Mouse (Mus musculus): Measurements from ENCODE around the gene Sh3bp5. TPM values are rescaled to one million over a fixed set of nuclear protein-coding genes. Genes with fewer than 3 reads are reported as not detected.

The Sh3bp5 gene
- polyA plus RNA-seq, 1 experiment from 2014 or later: 26.7 TPM

DNA sequence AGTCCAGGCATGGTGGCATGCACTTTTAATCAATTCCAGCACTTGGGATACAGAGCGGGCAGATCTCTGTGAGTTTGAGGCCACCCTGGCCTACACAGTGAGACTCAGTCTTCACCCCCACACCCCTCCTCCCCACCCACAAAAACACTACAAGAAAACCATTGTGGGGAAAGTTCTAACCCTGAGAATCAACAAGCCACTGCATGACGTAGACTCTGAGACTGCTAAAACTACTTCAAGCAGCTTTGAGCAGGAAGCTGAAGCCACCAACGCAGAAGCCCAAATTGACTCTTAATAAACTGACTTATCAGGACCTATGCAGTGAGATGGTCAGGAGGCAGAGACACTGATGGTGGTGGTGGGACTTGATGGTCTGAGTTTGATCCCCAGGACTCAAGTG lies 36.6 kb downstream of the Sh3bp5 start:
- Histone ChIP-seq H3K4me1 (peaks cover 78% of the 10 kb centered on the region), H3K4me2 (no peak overlapping the region), H3K36me3 (peaks cover 6% of the 10 kb centered on the region; the same call in 1 of the 2 replicates), H3K9me3 (peaks cover 5% of the 10 kb centered on the region; the same call in 1 of the 2 replicates), H3K4me3 (no peak overlapping the region), H3K9ac (no peak overlapping the region), H3K27ac (replicated peaks) (no peak overlapping the region), H3K27me3 (replicated peaks) (0 out of 2 replicates have a peak, but pooled peaks cover 4% of the 10 kb centered on the region)
- 90% methylated on average over 3 of the region's 3 CpGs for WGBS
- no peak for ATAC-seq (ENCODE audit: extremely low read depth, insufficient number of reproducible peaks, low FRiP score, low TSS enrichment)

- peaks cover 6% of the 10 kb centered on the region; the same call in 1 of the 2 replicates for H3K36me3 ChIP-seq
- H3K4me3 ChIP-seq: no peak overlapping the region
- 0 out of 2 replicates have a peak, but pooled peaks cover 4% of the 10 kb centered on the region for H3K27me3 ChIP-seq (replicated peaks)
- H3K4me1 ChIP-seq: peaks cover 78% of the 10 kb centered on the region
- ATAC-seq (ENCODE audit: extremely low read depth, insufficient number of reproducible peaks, low FRiP score, low TSS enrichment): no peak
- H3K27ac ChIP-seq (replicated peaks): no peak overlapping the region; the same call in 1 of the 2 replicates
- peaks cover 5% of the 10 kb centered on the region; the same call in 1 of the 2 replicates for H3K9me3 ChIP-seq
- H3K9ac ChIP-seq: no peak overlapping the region
- 92% methylated on average over 11 of the region's 11 CpGs for whole genome bisulfite sequencing
- no peak overlapping the region for H3K4me2 ChIP-seq
These were observed 37.1 kb downstream of the Sh3bp5 start for GRCm38 (mm10) chr14:31398819-31399218.

DNA sequence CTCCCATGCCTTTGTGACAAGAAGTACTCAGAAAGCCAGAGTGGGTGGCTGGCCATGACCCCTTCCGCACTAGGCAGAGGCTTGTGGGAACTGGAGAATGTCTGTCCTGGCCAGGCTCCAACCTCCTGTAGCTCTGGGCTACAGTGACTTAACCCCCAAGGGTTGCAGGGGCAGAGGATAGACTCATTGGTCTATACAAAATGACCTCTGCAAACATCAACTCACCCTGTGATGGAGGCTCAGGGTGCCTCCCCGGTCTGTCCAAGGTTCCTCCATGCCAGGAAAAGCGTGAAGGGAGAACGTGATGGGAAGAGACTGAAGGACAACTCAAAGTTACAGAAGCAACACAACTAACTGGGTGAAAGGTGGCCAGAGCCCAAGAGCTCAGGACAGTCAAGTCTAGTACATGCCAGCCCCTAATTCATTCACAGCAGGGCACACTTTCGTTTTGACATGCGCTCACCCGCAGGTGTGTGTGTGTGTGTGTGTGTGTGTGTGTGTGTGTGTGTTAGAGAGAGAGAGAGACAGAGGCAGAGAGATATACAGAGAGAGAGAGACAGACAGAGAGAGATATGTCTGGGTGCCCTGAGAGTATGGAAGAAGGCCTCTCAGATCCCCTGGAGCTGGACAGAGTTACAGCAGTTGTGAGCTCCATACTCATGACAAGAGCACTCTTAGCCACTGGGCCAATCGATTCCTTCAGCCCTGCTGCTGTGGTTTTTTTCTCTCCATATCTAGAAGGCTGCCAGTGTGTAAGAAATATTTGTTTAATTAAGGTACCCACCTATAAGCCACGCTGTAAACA lies 37.9 kb downstream of the Sh3bp5 start:
- Histone ChIP-seq H3K4me3 (no peak overlapping the region), H3K36me3 (peaks cover 6% of the 10 kb centered on the region; the same call in 1 of the 2 replicates), H3K27ac (replicated peaks) (peak overlapping the region; percentile 70), H3K9ac (peak overlapping the region; percentile 8), H3K4me1 (peaks cover 78% of the 10 kb centered on the region), H3K4me2 (no peak overlapping the region), H3K9me3 (peaks cover 5% of the 10 kb centered on the region; the same call in 1 of the 2 replicates), H3K27me3 (replicated peaks) (0 out of 2 replicates have a peak, but pooled peaks cover 4% of the 10 kb centered on the region)
- 74% methylated on average over 9 of the region's 9 CpGs for WGBS
- ATAC-seq (ENCODE audit: extremely low read depth, insufficient number of reproducible peaks, low FRiP score, low TSS enrichment): no peak

DNA sequence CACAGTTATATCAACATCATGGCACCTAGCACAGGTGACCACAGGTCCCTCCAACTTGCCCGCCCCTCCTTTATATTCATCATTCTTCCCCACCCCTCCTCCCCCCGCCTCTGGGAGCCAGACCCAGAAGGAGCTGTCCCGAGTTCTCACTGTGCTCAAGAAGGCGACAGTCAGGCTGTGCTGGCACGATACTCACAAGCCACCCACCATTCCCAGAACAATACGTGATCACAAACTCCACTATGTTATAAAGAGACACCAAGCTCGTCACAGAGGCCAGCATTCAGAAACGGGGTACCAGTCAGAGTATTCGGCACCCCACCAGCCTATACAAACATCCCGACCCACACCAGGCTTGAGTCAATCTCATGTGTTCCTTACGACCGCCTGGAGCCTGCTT lies 38.5 kb downstream of the Sh3bp5 start:
- Histone ChIP-seq H3K4me1 (peaks cover 78% of the 10 kb centered on the region), H3K4me2 (no peak overlapping the region), H3K27me3 (replicated peaks) (0 out of 2 replicates have a peak, but pooled peaks cover 4% of the 10 kb centered on the region), H3K4me3 (no peak overlapping the region), H3K9me3 (peaks cover 5% of the 10 kb centered on the region; the same call in 1 of the 2 replicates), H3K36me3 (peaks cover 6% of the 10 kb centered on the region; the same call in 1 of the 2 replicates), H3K27ac (replicated peaks) (peak overlapping the region; percentile 70), H3K9ac (0 out of 2 replicates have a peak overlapping the region, but pooled peaks have one; percentile 8)
- ATAC-seq (ENCODE audit: extremely low read depth, insufficient number of reproducible peaks, low FRiP score, low TSS enrichment): no peak
- WGBS: 69% methylated on average over 12 of the region's 12 CpGs

GRCm38 (mm10) chr14:31396428-31396827 lies 39.5 kb downstream of the Sh3bp5 start:
- no peak for ATAC-seq (ENCODE audit: extremely low read depth, insufficient number of reproducible peaks, low FRiP score, low TSS enrichment)
- Histone ChIP-seq H3K9me3 (peaks cover 5% of the 10 kb centered on the region; the same call in 1 of the 2 replicates), H3K4me2 (no peak overlapping the region), H3K4me1 (peaks cover 75% of the 10 kb centered on the region), H3K27me3 (replicated peaks) (peaks cover 9% of the 10 kb centered on the region; the same call in 1 of the 2 replicates), H3K27ac (replicated peaks) (no peak overlapping the region), H3K36me3 (peaks cover 6% of the 10 kb centered on the region; the same call in 1 of the 2 replicates), H3K4me3 (no peak overlapping the region), H3K9ac (no peak overlapping the region)
- WGBS: 87% methylated on average over 2 of the region's 2 CpGs

- no peak overlapping the region for H3K9ac ChIP-seq
- peaks cover 15% of the 10 kb centered on the region; the same call in 1 of the 2 replicates for H3K27me3 ChIP-seq (replicated peaks)
- peaks cover 6% of the 10 kb centered on the region; the same call in 1 of the 2 replicates for H3K36me3 ChIP-seq
- H3K4me2 ChIP-seq: no peak overlapping the region
- H3K27ac ChIP-seq (replicated peaks): 0 out of 2 replicates have a peak overlapping the region, but pooled peaks have one; percentile 70
- H3K4me3 ChIP-seq: no peak overlapping the region
- peaks cover 68% of the 10 kb centered on the region for H3K4me1 ChIP-seq
- peaks cover 5% of the 10 kb centered on the region; the same call in 1 of the 2 replicates for H3K9me3 ChIP-seq
- no peak for ATAC-seq (ENCODE audit: extremely low read depth, insufficient number of reproducible peaks, low FRiP score, low TSS enrichment)
- 86% methylated on average over 7 of the region's 7 CpGs for WGBS
These were observed 40.2 kb downstream of the Sh3bp5 start for GRCm38 (mm10) chr14:31395629-31396199.

- H3K4me2 ChIP-seq: peak overlapping the region; percentile 20
- H3K27ac ChIP-seq (replicated peaks): peak overlapping the region; percentile 70
- no peak for ATAC-seq (ENCODE audit: extremely low read depth, insufficient number of reproducible peaks, low FRiP score, low TSS enrichment)
- H3K9ac ChIP-seq: 0 out of 2 replicates have a peak overlapping the region, but pooled peaks have one; percentile 20
- H3K27me3 ChIP-seq (replicated peaks): peaks cover 21% of the 10 kb centered on the region
- peaks cover 6% of the 10 kb centered on the region; the same call in 1 of the 2 replicates for H3K36me3 ChIP-seq
- no peak overlapping the region for H3K4me3 ChIP-seq
- WGBS: 85% methylated on average over 9 of the region's 9 CpGs
- peaks cover 61% of the 10 kb centered on the region for H3K4me1 ChIP-seq
- H3K9me3 ChIP-seq: peaks cover 5% of the 10 kb centered on the region; the same call in 1 of the 2 replicates
These were observed 40.9 kb downstream of the Sh3bp5 start for GRCm38 (mm10) chr14:31394822-31395532.

DNA sequence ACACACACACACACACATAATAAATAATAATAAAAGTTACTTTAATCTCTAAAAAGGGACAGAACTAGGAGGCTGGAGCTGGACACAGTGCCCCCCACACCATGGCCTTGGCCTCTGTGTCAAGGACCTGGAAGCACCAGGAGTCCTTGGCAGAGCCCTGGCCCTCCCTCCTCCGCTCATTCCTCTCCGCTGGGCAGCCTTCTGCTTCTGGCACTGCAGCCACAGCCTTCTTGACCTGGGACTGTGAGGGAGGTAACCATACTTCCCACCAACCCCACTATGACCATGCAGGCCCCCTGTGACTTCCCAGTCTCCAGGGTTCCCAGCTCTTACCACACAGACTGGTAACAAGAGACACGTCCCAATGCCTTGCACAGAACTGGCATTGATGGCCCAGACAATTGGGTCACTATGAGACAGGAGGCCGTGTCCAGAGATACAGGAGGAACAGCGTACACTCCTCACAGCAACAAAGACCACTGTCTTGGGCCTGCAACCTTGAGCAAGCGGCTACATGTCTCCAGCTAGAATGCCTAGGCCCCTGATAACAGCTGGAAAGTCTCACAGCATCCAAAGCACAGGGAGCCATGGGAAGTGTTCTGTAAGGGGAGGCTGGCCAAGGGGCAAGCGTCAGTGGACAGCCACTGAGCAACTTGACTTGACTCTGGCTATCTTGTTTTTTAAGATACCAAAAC lies 41.8 kb downstream of the Sh3bp5 start:
- peak overlapping the region; percentile 20; the same call in 1 of the 2 replicates for H3K9ac ChIP-seq
- H3K4me2 ChIP-seq: peak overlapping the region; percentile 20
- peaks cover 5% of the 10 kb centered on the region; the same call in 1 of the 2 replicates for H3K9me3 ChIP-seq
- H3K27ac ChIP-seq (replicated peaks): peak overlapping the region; percentile 70
- no peak for ATAC-seq (ENCODE audit: extremely low read depth, insufficient number of reproducible peaks, low FRiP score, low TSS enrichment)
- peaks cover 30% of the 10 kb centered on the region for H3K27me3 ChIP-seq (replicated peaks)
- peaks cover 6% of the 10 kb centered on the region; the same call in 1 of the 2 replicates for H3K36me3 ChIP-seq
- 47% methylated on average over 7 of the region's 7 CpGs for WGBS
- H3K4me3 ChIP-seq: no peak overlapping the region
- peaks cover 65% of the 10 kb centered on the region for H3K4me1 ChIP-seq

DNA sequence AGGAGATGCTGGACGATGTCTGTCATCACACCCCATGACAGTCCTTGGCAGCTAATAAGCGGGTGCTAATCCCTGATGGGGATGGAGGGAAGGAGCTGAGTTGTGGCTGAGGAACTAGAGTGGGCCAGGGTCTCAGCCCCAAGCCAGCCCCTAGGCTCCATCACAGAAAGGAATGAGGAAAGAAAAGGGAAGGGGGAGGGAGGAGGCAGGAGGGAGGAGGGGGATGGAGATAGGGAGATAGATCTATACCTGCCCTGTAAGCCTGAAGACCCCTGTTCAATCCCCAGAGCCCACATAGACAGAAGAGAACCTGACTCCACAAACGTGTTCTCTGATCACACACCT lies 42.4 kb downstream of the Sh3bp5 start:
- Histone ChIP-seq H3K4me3 (no peak overlapping the region), H3K4me2 (no peak overlapping the region), H3K9me3 (peaks cover 5% of the 10 kb centered on the region; the same call in 1 of the 2 replicates), H3K4me1 (peaks cover 68% of the 10 kb centered on the region), H3K9ac (no peak overlapping the region; the same call in 1 of the 2 replicates), H3K27ac (replicated peaks) (peak overlapping the region; percentile 70; the same call in 1 of the 2 replicates), H3K36me3 (peaks cover 6% of the 10 kb centered on the region; the same call in 1 of the 2 replicates), H3K27me3 (replicated peaks) (peaks cover 36% of the 10 kb centered on the region)
- no peak for ATAC-seq (ENCODE audit: extremely low read depth, insufficient number of reproducible peaks, low FRiP score, low TSS enrichment)
- 33% methylated on average over 3 of the region's 3 CpGs for WGBS

DNA sequence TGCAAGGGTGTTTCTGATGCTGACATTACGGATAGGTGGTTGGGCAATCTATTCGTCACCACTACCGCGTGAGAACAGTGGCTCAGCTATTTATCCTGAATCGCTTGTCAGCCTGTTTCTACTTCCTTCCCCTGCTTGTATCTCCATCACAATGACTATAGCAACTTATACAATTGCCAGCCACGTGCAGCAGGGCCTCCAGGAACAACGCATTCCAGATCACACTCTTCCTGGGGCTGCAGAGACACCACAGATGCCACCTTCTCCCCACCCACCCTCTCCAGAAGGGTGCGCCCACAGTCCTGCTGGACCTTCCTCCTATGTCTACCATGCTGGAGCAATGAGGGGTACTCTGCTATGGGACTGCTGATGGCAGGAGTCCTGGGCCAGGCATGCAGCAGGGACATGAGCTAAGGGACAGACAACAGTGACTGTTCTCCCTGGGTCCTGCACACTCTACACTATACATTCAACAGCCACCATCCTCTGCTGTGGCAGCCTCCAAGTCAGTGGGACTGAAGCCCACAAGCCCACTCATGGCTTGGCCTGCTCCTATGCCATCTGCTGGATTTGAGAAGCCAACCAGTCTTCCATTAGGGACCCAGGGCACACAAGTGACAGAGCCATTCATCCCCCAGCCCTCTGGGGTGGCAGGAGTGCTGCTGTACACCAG lies 42.9 kb downstream of the Sh3bp5 start:
- Histone ChIP-seq H3K36me3 (peaks cover 6% of the 10 kb centered on the region; the same call in 1 of the 2 replicates), H3K9ac (peak overlapping the region; percentile 37; the same call in 1 of the 2 replicates), H3K4me1 (peaks cover 68% of the 10 kb centered on the region), H3K27ac (replicated peaks) (peak overlapping the region; percentile 30; the same call in 1 of the 2 replicates), H3K27me3 (replicated peaks) (peaks cover 40% of the 10 kb centered on the region), H3K4me3 (no peak overlapping the region), H3K4me2 (no peak overlapping the region), H3K9me3 (peaks cover 5% of the 10 kb centered on the region; the same call in 1 of the 2 replicates)
- WGBS: 37% methylated on average over 8 of the region's 8 CpGs
- no peak for ATAC-seq (ENCODE audit: extremely low read depth, insufficient number of reproducible peaks, low FRiP score, low TSS enrichment)

Data from heart, embryonic 13.5 days (tissue).